ENCODE assay signal across 23 mouse cellular contexts in the genomic region with DNA sequence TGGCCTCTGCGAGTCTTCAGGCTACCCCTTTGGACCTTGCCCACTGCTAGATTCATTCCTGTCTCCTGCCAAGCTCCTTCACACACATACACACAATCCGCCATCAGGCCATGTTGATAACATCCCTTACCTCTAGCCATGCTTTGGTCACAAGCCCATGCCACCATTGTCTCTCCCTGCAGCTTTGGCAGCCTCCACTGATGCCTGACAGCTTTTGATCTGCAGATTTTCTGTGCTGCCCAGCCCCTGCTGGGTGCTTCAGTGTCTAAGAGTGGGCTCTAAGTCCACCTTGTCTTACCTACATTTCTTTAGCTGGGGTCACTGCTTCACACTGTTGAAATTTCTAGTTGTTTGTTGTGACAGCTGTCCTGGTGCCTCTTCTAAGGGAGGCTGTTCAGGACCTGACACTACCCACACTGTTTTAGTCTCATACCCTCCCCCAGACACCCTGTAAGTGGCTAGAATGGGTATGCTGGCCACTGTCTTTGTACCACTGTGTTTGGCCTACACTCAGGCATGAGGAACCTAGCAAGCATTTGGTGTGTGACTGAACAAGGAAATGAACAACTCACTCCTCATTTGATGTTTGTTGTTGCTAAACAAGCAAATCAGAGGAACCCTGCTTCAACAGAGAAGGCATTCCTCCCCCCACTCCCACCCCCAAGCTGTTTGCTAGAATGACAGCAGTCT. TPM values are rescaled to one million over a fixed set of nuclear protein-coding genes. Genes with fewer than 3 reads are reported as not detected.
A peak's percentile ranks its signal among the peaks of the same experiment; 100 is the strongest.
DNase-seq lines count a peak whose midpoint lies in the region; ATAC-seq and TF ChIP-seq lines count a peak whose summit lies in the region.
"Had no signal": no experiment of that assay in that cellular context is flagged by ENCODE, and none has a peak within 500 bp of the region (broad histone marks: within the 10 kb centered on the region; RNA-seq: fewer than 3 reads in every experiment).

No protein-coding gene starts in this region.

- H3K4me1 ChIP-seq in forebrain, embryonic 10.5 days: peaks cover 36% of the 10 kb centered on the region
- no peaks in the 10 kb centered on the region for H3K4me1 ChIP-seq in forebrain, embryonic 11.5 days (replicated peaks; ENCODE audit: control insufficient read depth, insufficient read depth, low read length)
- H3K4me1 ChIP-seq in hindbrain, embryonic 15.5 days (replicated peaks): peaks cover 5% of the 10 kb centered on the region; the same call in 1 of the 2 replicates
- H3K4me1 ChIP-seq in hindbrain, embryonic 10.5 days (replicated peaks): 0 out of 2 replicates have a peak, but pooled peaks cover 17% of the 10 kb centered on the region
- H3K4me1 ChIP-seq: embryonic facial prominence, embryonic 10.5 days; embryonic facial prominence, embryonic 13.5 days; heart, embryonic 15.5 days had no signal

- DNase-seq in forebrain, embryonic 10.5 days (ENCODE audit: extremely low spot score, low spot score): no peak
- DNase-seq in forebrain, embryonic 11.5 days (ENCODE audit: low spot score): no peak
- no peak for DNase-seq in hindbrain, embryonic 10.5 days (ENCODE audit: low spot score)
- DNase-seq in layer of hippocampus, adult 2 months (ENCODE audit: low spot score in 2 of 2): no peak
- DNase-seq in layer of hippocampus, postnatal 25 days (ENCODE audit: extremely low spot score in 1 of 2, low spot score in 1 of 2): no peak
- DNase-seq: adrenal gland, adult 2 months; cerebellum, adult 11 months; cerebellum, adult 8-10 months; cerebellum, postnatal 36 days; embryo, embryonic 11 days; gastrocnemius, postnatal 25 days; heart, adult 18-20 months; heart, postnatal 10 days; heart, postnatal 36 days had no signal

- H3K4me2 ChIP-seq in forebrain, embryonic 11.5 days (ENCODE audit: low read depth, low read length, severe bottlenecking): no peak overlapping the region
- H3K4me2 ChIP-seq in hindbrain, embryonic 15.5 days: no peak overlapping the region
- H3K4me2 ChIP-seq: embryonic facial prominence, embryonic 13.5 days; heart, embryonic 12.5 days; heart, embryonic 15.5 days; hindbrain, embryonic 14.5 days had no signal

- peaks cover 45% of the 10 kb centered on the region for H3K36me3 ChIP-seq in forebrain, embryonic 10.5 days (replicated peaks)
- no peaks in the 10 kb centered on the region for H3K36me3 ChIP-seq in forebrain, embryonic 11.5 days (ENCODE audit: control insufficient read depth, insufficient read depth, low read length)
- no peaks in the 10 kb centered on the region for H3K36me3 ChIP-seq in hindbrain, embryonic 15.5 days
- peaks cover 24% of the 10 kb centered on the region for H3K36me3 ChIP-seq in hindbrain, embryonic 10.5 days
- H3K36me3 ChIP-seq: embryonic facial prominence, embryonic 10.5 days; embryonic facial prominence, embryonic 13.5 days; heart, embryonic 12.5 days; heart, embryonic 15.5 days had no signal

- no peak overlapping the region for H3K9ac ChIP-seq in forebrain, embryonic 11.5 days (ENCODE audit: low read length)
- no peak overlapping the region for H3K9ac ChIP-seq in hindbrain, embryonic 15.5 days
- H3K9ac ChIP-seq: embryonic facial prominence, embryonic 13.5 days; heart, embryonic 12.5 days; heart, embryonic 15.5 days; hindbrain, embryonic 14.5 days had no signal

- 0 out of 2 replicates have a peak overlapping the region, but pooled peaks have one; percentile 15 for H3K27ac ChIP-seq in forebrain, embryonic 10.5 days
- no peak overlapping the region for H3K27ac ChIP-seq in forebrain, embryonic 11.5 days (ENCODE audit: low read depth, low read length)
- H3K27ac ChIP-seq in hindbrain, embryonic 15.5 days (replicated peaks): no peak overlapping the region
- H3K27ac ChIP-seq in hindbrain, embryonic 10.5 days: no peak overlapping the region
- peak overlapping the region; percentile 69 for H3K27ac ChIP-seq in layer of hippocampus, adult 2 months
- H3K27ac ChIP-seq: embryonic facial prominence, embryonic 10.5 days; embryonic facial prominence, embryonic 13.5 days; heart, embryonic 15.5 days; hindbrain, embryonic 14.5 days had no signal

- no peak overlapping the region for H3K4me3 ChIP-seq in forebrain, embryonic 10.5 days
- no peak overlapping the region for H3K4me3 ChIP-seq in forebrain, embryonic 11.5 days (ENCODE audit: low read depth, low read length)
- H3K4me3 ChIP-seq in hindbrain, embryonic 15.5 days: no peak overlapping the region
- no peak overlapping the region for H3K4me3 ChIP-seq in hindbrain, embryonic 10.5 days
- H3K4me3 ChIP-seq in layer of hippocampus, adult 2 months: no peak overlapping the region
- H3K4me3 ChIP-seq: embryonic facial prominence, embryonic 10.5 days; embryonic facial prominence, embryonic 13.5 days; erythroblast, embryonic 14.5 days; heart, embryonic 12.5 days; heart, embryonic 15.5 days had no signal

- TF ChIP-seq CTCF in layer of hippocampus, adult 2 months (conservative IDR thresholded peaks at IDR 0.05): no peak

- H3K27me3 ChIP-seq in forebrain, embryonic 10.5 days (ENCODE audit: poor library complexity, severe bottlenecking): no peaks in the 10 kb centered on the region
- H3K27me3 ChIP-seq in forebrain, embryonic 11.5 days (ENCODE audit: control insufficient read depth, insufficient read depth, low read length): no peaks in the 10 kb centered on the region
- H3K27me3 ChIP-seq in hindbrain, embryonic 15.5 days: no peaks in the 10 kb centered on the region
- H3K27me3 ChIP-seq in hindbrain, embryonic 10.5 days (ENCODE audit: insufficient read depth, poor library complexity, severe bottlenecking): no peaks in the 10 kb centered on the region
- H3K27me3 ChIP-seq: embryonic facial prominence, embryonic 13.5 days; heart, embryonic 12.5 days; heart, embryonic 15.5 days had no signal

- WGBS in forebrain, embryonic 10.5 days: 91% methylated on average over 2 of the region's 2 CpGs
- WGBS in forebrain, embryonic 11.5 days: 94% methylated on average over 2 of the region's 2 CpGs
- 94% methylated on average over 2 of the region's 2 CpGs for WGBS in hindbrain, embryonic 15.5 days
- WGBS in hindbrain, embryonic 10.5 days: 89% methylated on average over 2 of the region's 2 CpGs

- H3K9me3 ChIP-seq in forebrain, embryonic 10.5 days: no peaks in the 10 kb centered on the region
- no peaks in the 10 kb centered on the region for H3K9me3 ChIP-seq in forebrain, embryonic 11.5 days (ENCODE audit: control insufficient read depth, low read length)
- no peaks in the 10 kb centered on the region for H3K9me3 ChIP-seq in hindbrain, embryonic 15.5 days
- H3K9me3 ChIP-seq in hindbrain, embryonic 10.5 days: no peaks in the 10 kb centered on the region
- H3K9me3 ChIP-seq: embryonic facial prominence, embryonic 10.5 days; embryonic facial prominence, embryonic 13.5 days; heart, embryonic 12.5 days; heart, embryonic 15.5 days had no signal

- ATAC-seq in forebrain, embryonic 11.5 days (replicated peaks; ENCODE audit: low FRiP score): no peak
- ATAC-seq in hindbrain, embryonic 15.5 days (ENCODE audit: low FRiP score, low read depth): 0 out of 2 replicates have a peak, but pooled peaks have one; percentile 37
- ATAC-seq: CD4-positive, CD25-positive, alpha-beta regulatory T cell, adult 4 months; intestine, postnatal 0 days had no signal

RNA-seq across cellular contexts. Expression of a gene that starts 43.0 kb away (rescaled TPM):
- 97.0 and 102 TPM in 2 replicates for polyA plus RNA-seq in forebrain, embryonic 10.5 days (2016; fragmentation: Nextera tagmentation; extraction: Ambion mirVana)
- polyA plus RNA-seq in forebrain, embryonic 11.5 days (2014; fragmentation: Nextera tagmentation; extraction: Ambion mirVana): 136 and 137 TPM in 2 replicates
- 20.5 and 26.8 TPM in 2 replicates for polyA plus RNA-seq in hindbrain, embryonic 15.5 days (2015; fragmentation: Nextera tagmentation; extraction: Ambion mirVana)
- polyA plus RNA-seq in hindbrain, embryonic 10.5 days (2016; fragmentation: Nextera tagmentation; extraction: Ambion mirVana): 56.7 and 66.0 TPM in 2 replicates
- total RNA-seq in layer of hippocampus, adult 2 months (2021): 10 to 100 TPM; 23.2 to 31.1 TPM
- total RNA-seq in layer of hippocampus, postnatal 25 days (2021): 10 to 100 TPM; 27.6 to 28.5 TPM

Comparison
In these comparisons a context has a peak if more than half of its experiments do, and no peak if none do; other contexts are left out.
1. H3K27ac ChIP-seq: peak in forebrain, embryonic 10.5 days (single experiment) and layer of hippocampus, adult 2 months (single experiment); none in forebrain, embryonic 11.5 days (single experiment), hindbrain, embryonic 15.5 days (single experiment) and hindbrain, embryonic 10.5 days (single experiment).